Mouse (Mus musculus) stomach, embryonic 14.5 days (tissue): ENCODE measurements at regions not wholly inside any gene's neighbourhood (a gene's known extent, or its start where the extent isn't known, plus 50 kb on each side); places are given as distances from the start of the nearest gene placed in this dataset.

ENCODE experiments used
- ATAC-seq: fragments of 200-750 bp; cut with Nextera tagmentation; 2 replicates; pipeline ENCODE4 v1.8.0; 2017; ENCODE audit warnings: low read depth, moderate TSS enrichment; ENCODE audit not compliant: insufficient number of reproducible peaks, insufficient read depth, low FRiP score
- H3K27ac ChIP-seq: fragments of 300-500 bp; sonication (generic); 2 replicates; pipeline ENCODE4 v1.5.1; 2014; ENCODE audit warnings: mild to moderate bottlenecking, low read length, moderate library complexity, mixed read lengths
- H3K27me3 ChIP-seq: fragments of 300-500 bp; sonication (generic); 2 replicates; pipeline ENCODE4 v1.6.1; 2014; ENCODE audit warnings: low read length, control low read depth, mixed read lengths; ENCODE audit not compliant: control insufficient read depth, insufficient read depth
- H3K36me3 ChIP-seq: fragments of 300-500 bp; sonication (generic); 2 replicates; pipeline ENCODE4 v1.6.1; 2014; ENCODE audit warnings: mild to moderate bottlenecking, control low read depth, low read length, moderate library complexity, mixed read lengths; ENCODE audit not compliant: control insufficient read depth, insufficient read depth
- H3K4me1 ChIP-seq: fragments of 300-500 bp; sonication (generic); 2 replicates; pipeline ENCODE4 v1.6.1; 2014; ENCODE audit warnings: low read length, control low read depth, mixed read lengths; ENCODE audit not compliant: control insufficient read depth, insufficient read depth
- H3K4me2 ChIP-seq: fragments of 300-500 bp; sonication (generic); replicated peaks from 2 replicates; pipeline ENCODE4 v1.6.1; 2014; ENCODE audit warnings: low read depth, low read length, control low read depth
- H3K4me3 ChIP-seq: fragments of 300-500 bp; sonication (generic); 2 replicates; pipeline ENCODE4 v1.5.1; 2014; ENCODE audit warnings: low read depth, low read length, control low read depth
- H3K9ac ChIP-seq: fragments of 300-500 bp; sonication (generic); replicated peaks from 2 replicates; pipeline ENCODE4 v1.6.1; 2014; ENCODE audit warnings: low read depth, mild to moderate bottlenecking, control low read depth, low read length, moderate library complexity, mixed read lengths
- H3K9me3 ChIP-seq: fragments of 300-500 bp; sonication (generic); 2 replicates; pipeline ENCODE4 v1.6.1; 2016; ENCODE audit warnings: low read depth, low read length, control low read depth; ENCODE audit not compliant: control insufficient read depth
- WGBS: fragments of 180-500 bp; shearing (Covaris S2); extraction: QIAGEN DNeasy Blood & Tissue Kit; methylation state at CpG from one replicate; pipeline ENCODE4 v1.1.7; 2014; 5-methylcytosine and 5-hydroxymethylcytosine counted together

GRCm38 (mm10) chr13:110649870-110650497 is 255.1 kb downstream of the Plk2 start:
- H3K4me2 ChIP-seq, result no peak overlapping the region
- ATAC-seq, result no peak
- H3K9ac ChIP-seq, result no peak overlapping the region
- no peaks in the 10 kb centered on the region for H3K27me3 ChIP-seq
- no peaks in the 10 kb centered on the region for H3K9me3 ChIP-seq
- 44% methylated on average over 2 of the region's 2 CpGs for WGBS
- no peaks in the 10 kb centered on the region for H3K4me1 ChIP-seq
- H3K36me3 ChIP-seq, result no peaks in the 10 kb centered on the region
- no peak overlapping the region for H3K27ac ChIP-seq
- H3K4me3 ChIP-seq, result no peak overlapping the region

- no peak for ATAC-seq
- no peak overlapping the region for H3K4me3 ChIP-seq
- WGBS, result 76% methylated on average over 7 of the region's 7 CpGs
These were observed 257.4 kb downstream of the Plk2 start for GRCm38 (mm10) chr13:110652201-110652600.

GRCm38 (mm10) chr13:110665073-110665800 is 270.4 kb downstream of the Plk2 start:
- Histone ChIP-seq H3K9me3 (no peaks in the 10 kb centered on the region), H3K4me2 (no peak overlapping the region), H3K4me3 (no peak overlapping the region), H3K27me3 (no peaks in the 10 kb centered on the region), H3K9ac (no peak overlapping the region), H3K27ac (no peak overlapping the region), H3K4me1 (no peaks in the 10 kb centered on the region), H3K36me3 (no peaks in the 10 kb centered on the region)
- 46% methylated on average over 2 of the region's 2 CpGs for WGBS
- ATAC-seq, result no peak

More at GRCm38 (mm10) chr13:110652201-110652600, 257.4 kb downstream of the Plk2 start:
- H3K27me3 ChIP-seq, result no peaks in the 10 kb centered on the region
- no peak overlapping the region for H3K27ac ChIP-seq
- H3K9me3 ChIP-seq, result no peaks in the 10 kb centered on the region
- no peak overlapping the region for H3K9ac ChIP-seq
- H3K4me2 ChIP-seq, result no peak overlapping the region
- H3K36me3 ChIP-seq, result no peaks in the 10 kb centered on the region
- no peaks in the 10 kb centered on the region for H3K4me1 ChIP-seq

DNA sequence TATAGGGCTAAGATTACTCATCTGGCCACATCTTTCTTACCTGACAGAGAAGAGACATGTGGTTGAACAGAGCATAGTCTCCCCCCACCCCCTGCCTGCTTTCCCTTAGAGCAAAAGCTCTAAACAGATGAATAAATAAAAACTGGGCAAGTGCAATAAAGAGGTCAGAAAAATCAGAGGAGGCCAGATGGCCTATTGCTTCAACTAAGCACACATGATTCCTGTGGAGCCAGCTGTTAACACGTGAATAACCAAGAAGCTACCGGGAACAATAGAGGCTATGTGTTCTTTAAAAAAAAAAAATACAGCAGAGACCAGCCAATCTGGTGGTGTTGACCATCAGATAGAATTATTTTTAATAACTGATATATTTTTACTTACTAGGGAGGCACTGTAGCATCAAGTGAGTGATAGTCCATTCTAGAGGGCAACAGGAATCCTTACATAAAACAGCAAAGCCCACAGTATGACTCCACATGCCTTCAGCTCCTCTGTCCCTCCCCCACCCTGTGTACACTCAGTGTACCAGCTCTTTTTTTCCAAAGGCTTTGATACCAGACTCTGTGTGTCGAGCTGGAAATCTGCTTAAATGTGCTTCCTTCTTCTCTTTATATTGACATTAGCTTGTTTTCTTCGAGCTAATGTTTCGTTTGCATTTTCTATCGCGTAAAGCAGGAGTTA is 272.6 kb downstream of the Plk2 start:
- Histone ChIP-seq H3K4me1 (no peaks in the 10 kb centered on the region), H3K9me3 (no peaks in the 10 kb centered on the region), H3K9ac (no peak overlapping the region), H3K36me3 (no peaks in the 10 kb centered on the region), H3K4me3 (no peak overlapping the region), H3K27me3 (no peaks in the 10 kb centered on the region), H3K27ac (no peak overlapping the region), H3K4me2 (no peak overlapping the region)
- 56% methylated on average over 7 of the region's 7 CpGs for WGBS
- no peak for ATAC-seq

DNA sequence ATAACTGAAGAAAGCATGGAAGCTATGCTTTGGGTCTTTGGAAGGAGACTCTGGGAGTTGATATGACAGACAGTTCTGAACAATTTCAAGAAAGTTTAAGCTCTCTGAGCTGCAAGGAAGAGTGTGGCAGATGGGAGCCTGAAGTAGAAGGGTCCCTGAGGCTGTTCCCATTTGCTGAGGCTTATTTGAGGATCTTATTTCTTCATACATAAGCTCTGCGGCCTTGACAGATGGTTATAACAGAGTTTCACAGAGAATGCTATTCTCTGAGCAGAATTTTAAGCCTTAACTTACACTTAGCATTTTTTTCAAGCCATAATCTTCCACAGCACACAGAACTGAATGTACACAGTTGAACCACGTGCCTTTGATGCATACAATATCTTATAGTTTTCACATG is 278.7 kb downstream of the Plk2 start:
- ATAC-seq, result no peak
- H3K4me1 ChIP-seq, result no peaks in the 10 kb centered on the region
- no peaks in the 10 kb centered on the region for H3K9me3 ChIP-seq
- no peaks in the 10 kb centered on the region for H3K27me3 ChIP-seq
- no peak overlapping the region for H3K4me3 ChIP-seq
- no peak overlapping the region for H3K4me2 ChIP-seq
- WGBS, result 48% methylated on average over 2 of the region's 2 CpGs
- H3K9ac ChIP-seq, result no peak overlapping the region
- H3K36me3 ChIP-seq, result no peaks in the 10 kb centered on the region
- H3K27ac ChIP-seq, result no peak overlapping the region

- H3K36me3 ChIP-seq, result no peaks in the 10 kb centered on the region
- no peak overlapping the region for H3K9ac ChIP-seq
- H3K4me3 ChIP-seq, result no peak overlapping the region
- 66% methylated on average over 11 of the region's 11 CpGs for WGBS
- no peak overlapping the region for H3K27ac ChIP-seq
- H3K4me2 ChIP-seq, result no peak overlapping the region
- no peaks in the 10 kb centered on the region for H3K4me1 ChIP-seq
- H3K9me3 ChIP-seq, result no peaks in the 10 kb centered on the region
- H3K27me3 ChIP-seq, result no peaks in the 10 kb centered on the region
- ATAC-seq, result no peak
These were observed 288.6 kb downstream of the Plk2 start for GRCm38 (mm10) chr13:110683259-110684041.

DNA sequence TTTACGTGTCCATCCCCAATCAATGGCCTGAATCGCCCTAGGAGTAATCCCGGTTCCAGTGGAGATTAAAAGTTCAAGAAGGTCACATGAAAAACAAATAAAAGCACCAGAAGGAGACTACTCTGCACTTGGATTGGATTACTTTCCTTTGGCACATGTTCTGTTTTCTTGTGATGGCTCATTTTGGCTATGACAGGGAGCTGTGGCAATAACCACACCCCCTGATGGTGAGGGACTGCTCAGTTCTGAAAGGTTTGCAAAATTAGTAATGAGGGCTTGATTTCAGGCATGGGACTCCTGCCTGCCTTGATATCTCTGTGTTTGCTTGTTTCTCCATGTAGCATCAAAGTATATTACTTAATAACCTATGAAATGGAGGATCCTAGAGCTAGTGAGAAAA is 293.9 kb downstream of the Plk2 start:
- H3K4me2 ChIP-seq, result no peak overlapping the region
- WGBS, result 66% methylated on average over 3 of the region's 3 CpGs
- H3K9ac ChIP-seq, result no peak overlapping the region
- H3K4me3 ChIP-seq, result no peak overlapping the region
- H3K27ac ChIP-seq, result no peak overlapping the region
- no peaks in the 10 kb centered on the region for H3K27me3 ChIP-seq
- no peaks in the 10 kb centered on the region for H3K4me1 ChIP-seq
- H3K36me3 ChIP-seq, result no peaks in the 10 kb centered on the region
- H3K9me3 ChIP-seq, result no peaks in the 10 kb centered on the region
- no peak for ATAC-seq

DNA sequence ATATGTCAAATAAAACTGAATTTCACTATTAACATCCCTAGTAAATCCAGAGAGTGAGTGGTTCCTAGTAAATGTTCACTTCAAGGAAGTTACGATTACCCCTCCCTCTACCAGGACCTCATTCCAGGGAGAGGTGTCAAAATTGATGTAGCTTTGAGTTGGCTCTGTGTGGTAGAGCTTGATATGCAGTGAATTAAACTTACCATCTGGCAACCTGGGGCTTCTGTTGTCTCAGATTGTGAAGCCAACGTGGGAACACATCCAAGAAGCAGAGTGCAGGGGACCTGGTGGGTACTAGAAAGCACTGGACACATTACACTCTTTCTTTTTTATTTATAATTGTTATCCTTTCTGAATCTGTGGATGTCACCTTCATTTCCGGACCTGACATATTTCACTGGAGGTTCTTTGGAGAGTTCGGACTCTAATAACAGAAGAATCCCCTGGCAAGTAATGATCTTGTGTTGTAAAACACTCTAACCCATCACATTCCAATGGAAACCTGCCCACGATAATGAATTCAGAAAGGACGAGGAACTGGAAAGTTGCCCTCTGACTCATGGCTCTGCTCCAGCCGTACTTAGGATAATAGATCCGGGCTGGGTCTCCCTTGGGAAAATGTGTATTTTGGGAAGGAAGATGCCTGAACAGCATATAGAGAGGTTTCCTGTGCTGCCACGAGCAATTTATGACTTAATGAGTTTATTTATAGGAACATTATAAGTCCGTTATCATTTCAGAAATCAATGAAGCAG is 295.8 kb downstream of the Plk2 start:
- H3K36me3 ChIP-seq, result no peaks in the 10 kb centered on the region
- no peak overlapping the region for H3K9ac ChIP-seq
- 39% methylated on average over 10 of the region's 10 CpGs for WGBS
- no peak for ATAC-seq
- H3K9me3 ChIP-seq, result no peaks in the 10 kb centered on the region
- H3K4me3 ChIP-seq, result no peak overlapping the region
- no peaks in the 10 kb centered on the region for H3K27me3 ChIP-seq
- no peak overlapping the region for H3K4me2 ChIP-seq
- no peak overlapping the region for H3K27ac ChIP-seq
- no peaks in the 10 kb centered on the region for H3K4me1 ChIP-seq
